Mouse (Mus musculus) liver (tissue): Measurements from ENCODE around the gene Pgbd5.
"Not testable (repeated sequence)": the region's sequence is repeated elsewhere in the genome, so short reads cannot be mapped to it uniquely, and the experiment has no call there.

Source experiments
- DNase-seq: peaks from one replicate; pipeline ENCODE4 v3.0.0-alpha.2; 2020; ENCODE audit warnings: mixed read lengths

Pgbd5 gene

GRCm38 (mm10) chr8:124429417-124429816 is 10.0 kb downstream of the Pgbd5 start:
- DNase-seq: no peak

GRCm38 (mm10) chr8:124428721-124429120 is 10.7 kb downstream of the Pgbd5 start:
- DNase-seq: not testable (repeated sequence)

GRCm38 (mm10) chr8:124421413-124421812 is 18.0 kb downstream of the Pgbd5 start:
- DNase-seq: peak; percentile 21

GRCm38 (mm10) chr8:124418927-124419326 is 20.5 kb downstream of the Pgbd5 start:
- no peak for DNase-seq

- DNase-seq: no peak
Observed at GRCm38 (mm10) chr8:124418185-124418584, 21.3 kb downstream of the Pgbd5 start.

GRCm38 (mm10) chr8:124416646-124417045 is 22.8 kb downstream of the Pgbd5 start:
- no peak for DNase-seq

GRCm38 (mm10) chr8:124415789-124416188 is 23.7 kb downstream of the Pgbd5 start:
- no peak for DNase-seq

- no peak for DNase-seq
Observed at GRCm38 (mm10) chr8:124415002-124415401, 24.5 kb downstream of the Pgbd5 start.

- no peak for DNase-seq
Observed at GRCm38 (mm10) chr8:124413244-124413965, 26.1 kb downstream of the Pgbd5 start.

GRCm38 (mm10) chr8:124412496-124413243 is 26.8 kb downstream of the Pgbd5 start:
- DNase-seq: no peak

- no peak for DNase-seq
Observed at GRCm38 (mm10) chr8:124404471-124405260, 34.8 kb downstream of the Pgbd5 start.

GRCm38 (mm10) chr8:124403876-124404275 is 35.6 kb downstream of the Pgbd5 start:
- peak; percentile 21 for DNase-seq

GRCm38 (mm10) chr8:124399403-124399861 is 40.0 kb downstream of the Pgbd5 start:
- peak; percentile 19 for DNase-seq

GRCm38 (mm10) chr8:124398843-124399402 is 40.5 kb downstream of the Pgbd5 start:
- peak; percentile 18 for DNase-seq

- DNase-seq: no peak
Observed at GRCm38 (mm10) chr8:124397321-124398065, 42.0 kb downstream of the Pgbd5 start.

- no peak for DNase-seq
Observed at GRCm38 (mm10) chr8:124396531-124396930, 42.9 kb downstream of the Pgbd5 start.

- DNase-seq: no peak
Observed at GRCm38 (mm10) chr8:124395392-124395791, 44.1 kb downstream of the Pgbd5 start.

- DNase-seq: no peak
Observed at GRCm38 (mm10) chr8:124394951-124395350, 44.5 kb downstream of the Pgbd5 start.

- no peak for DNase-seq
Observed at GRCm38 (mm10) chr8:124393927-124394326, 45.5 kb downstream of the Pgbd5 start.

- DNase-seq: no peak
Observed at GRCm38 (mm10) chr8:124393013-124393412, 46.4 kb downstream of the Pgbd5 start.

- DNase-seq: no peak
Observed at GRCm38 (mm10) chr8:124392271-124393012, 47.0 kb downstream of the Pgbd5 start.
